Comparison of ENCODE assay signal across 1 mouse cellular context in genomic region chr2:156991470-156992319, GRCm38 (mm10).
TF ChIP-seq lines count a peak whose summit lies in the region.

Gene Ndrg3 (minus strand): TSS chr2:156992056.

TF ChIP-seq in CH12.LX, 34 proteins besides CTCF, POLR2A, EP300 and RAD21 (continued from another document):
- TF ChIP-seq USF2 (conservative IDR thresholded peaks at IDR 0.05; ENCODE audit: low read depth, low read length) (no peak), TBP (conservative IDR thresholded peaks at IDR 0.05; ENCODE audit: low read depth, low read length) (peak; percentile 72), MEF2A (IDR thresholded peaks at IDR 0.05; ENCODE audit: borderline replicate concordance, low read depth, low read length) (peak; percentile 48; the same call in 1 of the 2 replicates), SIN3A (IDR thresholded peaks at IDR 0.05; ENCODE audit: low read length) (peak; percentile 21; the same call in 1 of the 2 replicates), IRF4 (IDR thresholded peaks at IDR 0.05; ENCODE audit: low read depth, low read length) (peak; percentile 50; the same call in 1 of the 2 replicates), ZKSCAN1 (IDR thresholded peaks at IDR 0.05; ENCODE audit: borderline replicate concordance, low read depth, low read length) (no peak), POLR2AphosphoS2 (IDR thresholded peaks at IDR 0.05; ENCODE audit: low read depth, low read length) (no peak; the same call in 1 of the 2 replicates), PAX5 (IDR thresholded peaks at IDR 0.05; ENCODE audit: low read length) (no peak), JUN (IDR thresholded peaks at IDR 0.05; ENCODE audit: insufficient read depth, low read depth, low read length) (no peak), ZNF384 (IDR thresholded peaks at IDR 0.05; ENCODE audit: low read depth, low read length) (no peak), NELFE (IDR thresholded peaks at IDR 0.05; ENCODE audit: low read depth, low read length) (peak; percentile 74), HCFC1 (IDR thresholded peaks at IDR 0.05; ENCODE audit: low read depth, low read length) (peak; percentile 95)
